Mouse (Mus musculus) cortical plate, adult 2 months (tissue): Measurements from ENCODE around the gene Calhm3. TPM values are rescaled to one million over a fixed set of nuclear protein-coding genes. Genes with fewer than 3 reads are reported as not detected.
A peak's percentile ranks its signal among the peaks of the same experiment; 100 is the strongest.
"Not testable (repeated sequence)": the region's sequence is repeated elsewhere in the genome, so short reads cannot be mapped to it uniquely, and the experiment has no call there.

Experiments used
- H3K27ac ChIP-seq: fragments of 200-500 bp; 2 replicates; pipeline ENCODE4 v1.5.1; 2012; ENCODE audit warnings: low read length, control low read depth, inconsistent platforms; ENCODE audit not compliant: insufficient read depth
- H3K4me1 ChIP-seq: fragments of 200-500 bp; 2 replicates; pipeline ENCODE4 v1.6.1; 2011; ENCODE audit warnings: low read length; ENCODE audit not compliant: control insufficient read depth, insufficient read depth
- H3K4me3 ChIP-seq: fragments of 200-500 bp; 2 replicates; pipeline ENCODE4 v1.5.1; 2011; ENCODE audit warnings: mild to moderate bottlenecking, low read length, control low read depth; ENCODE audit not compliant: insufficient read depth
- CTCF ChIP-seq: fragments of 200-500 bp; IDR thresholded peaks from 2 replicates; pipeline ENCODE4 v1.5.1; 2011; ENCODE audit warnings: mild to moderate bottlenecking, control low read depth, low read length; ENCODE audit not compliant: insufficient read depth; ENCODE audit errors: extremely low read depth
- POLR2A ChIP-seq: fragments of 200-500 bp; IDR thresholded peaks from 2 replicates; pipeline ENCODE4 v1.6.1; 2011; ENCODE audit warnings: mild to moderate bottlenecking, low read length, control low read depth; ENCODE audit not compliant: insufficient read depth; ENCODE audit errors: extremely low read depth
- polyA plus RNA-seq: library from polyadenylated mRNA; depleted of rRNA; stranded (reverse); fragments of >200 nt; gene quantifications from 2 replicates; pipeline ENCODE4 v1.2.3, GENCODE M21; 2012

Gene Calhm3
- polyA plus RNA-seq, 1 experiment, result 0.10 TPM

DNA sequence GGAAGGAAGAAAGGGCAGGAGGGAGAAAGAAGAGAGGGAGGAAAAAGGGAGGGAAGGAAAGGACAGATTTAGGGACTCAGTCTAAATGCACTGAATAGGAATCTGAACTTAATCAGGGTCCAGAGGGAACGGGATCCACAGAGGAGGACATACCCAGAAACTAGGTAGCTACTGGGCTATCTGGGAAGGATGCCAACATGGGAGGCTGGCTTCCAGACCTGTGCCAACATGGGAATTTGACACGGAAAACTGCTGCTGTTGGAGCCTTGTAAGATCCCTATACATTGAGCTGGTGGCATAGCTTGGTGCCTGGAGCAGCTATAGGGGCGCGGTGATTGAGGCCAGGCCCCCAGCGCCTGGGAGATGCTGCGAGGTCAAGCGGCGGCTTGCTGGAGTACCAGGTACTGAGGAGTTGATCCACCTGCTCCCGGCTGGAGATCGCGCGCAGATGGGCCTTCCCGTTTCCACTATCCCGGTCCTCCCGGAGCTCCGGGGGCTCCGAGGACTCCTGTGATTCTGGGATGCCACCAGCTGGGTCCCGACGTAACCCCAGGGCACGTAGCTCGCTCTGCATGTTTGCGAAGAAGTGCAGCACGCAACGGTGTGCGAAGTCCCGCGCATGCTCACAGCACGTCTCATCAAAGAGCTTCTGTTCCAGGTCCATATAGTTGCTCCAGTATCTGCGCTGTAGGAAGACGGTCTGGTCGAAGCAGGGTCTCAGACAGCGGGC is 6.1 kb downstream of the Calhm3 start:
- TF ChIP-seq POLR2A (peak; percentile 53; the same call in 1 of the 2 replicates), CTCF (no peak)
- no peaks in the 10 kb centered on the region for H3K4me1 ChIP-seq
- H3K27ac ChIP-seq, result no peak overlapping the region
- H3K4me3 ChIP-seq, result peak overlapping the region; percentile 4

DNA sequence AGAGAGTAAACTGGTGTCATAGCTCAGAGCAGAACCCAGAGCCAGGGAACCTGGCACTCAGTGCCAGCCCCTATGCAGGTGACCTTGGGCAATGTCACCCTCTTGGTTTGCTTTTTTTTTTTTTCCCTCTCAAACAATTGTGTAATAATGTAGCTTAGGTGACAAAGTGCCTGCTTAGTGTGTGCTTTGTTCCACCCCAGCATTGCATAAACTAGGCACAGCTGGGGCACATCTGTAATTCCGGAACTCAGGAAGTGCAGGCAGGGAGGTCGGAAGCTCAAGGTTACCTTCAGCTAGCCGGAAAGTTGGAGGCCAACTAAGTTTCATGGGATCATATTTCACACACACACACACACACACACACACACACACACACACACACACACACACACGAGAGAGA is 7.7 kb downstream of the Calhm3 start:
- Histone ChIP-seq H3K4me3 (no peak overlapping the region), H3K27ac (no peak overlapping the region), H3K4me1 (no peaks in the 10 kb centered on the region)
- no peak for TF ChIP-seq CTCF
- TF ChIP-seq POLR2A, result no peak

DNA sequence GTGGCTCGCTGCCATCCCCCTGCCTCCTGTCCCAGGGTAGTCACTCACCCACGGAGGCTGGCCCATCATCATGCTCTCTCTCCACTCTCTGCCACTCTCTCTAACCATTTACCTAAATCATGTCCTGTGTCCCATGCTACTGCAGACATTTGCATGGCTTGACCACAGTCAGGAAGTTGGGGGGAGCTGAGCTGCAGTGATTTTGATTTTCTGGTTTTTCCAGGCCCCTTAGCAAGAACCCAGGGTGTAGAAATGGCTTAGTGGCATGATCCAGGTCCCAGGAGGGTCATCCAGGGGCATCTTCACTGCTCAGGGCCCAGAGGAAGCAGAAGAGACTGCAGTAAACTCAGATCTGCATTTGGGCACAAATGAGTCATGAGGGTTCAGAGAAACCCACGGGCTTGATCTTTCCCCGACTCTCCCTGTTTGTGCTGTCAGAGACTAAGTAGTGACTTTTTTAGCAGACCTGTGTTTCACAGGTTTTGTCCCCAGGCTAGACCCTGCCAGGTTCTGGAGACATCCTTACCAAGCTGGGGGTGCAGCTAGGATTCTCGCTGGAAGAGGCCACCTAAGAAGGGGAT is 9.2 kb downstream of the Calhm3 start:
- Histone ChIP-seq H3K4me1 (no peaks in the 10 kb centered on the region), H3K4me3 (no peak overlapping the region), H3K27ac (no peak overlapping the region)
- TF ChIP-seq POLR2A, result no peak

DNA sequence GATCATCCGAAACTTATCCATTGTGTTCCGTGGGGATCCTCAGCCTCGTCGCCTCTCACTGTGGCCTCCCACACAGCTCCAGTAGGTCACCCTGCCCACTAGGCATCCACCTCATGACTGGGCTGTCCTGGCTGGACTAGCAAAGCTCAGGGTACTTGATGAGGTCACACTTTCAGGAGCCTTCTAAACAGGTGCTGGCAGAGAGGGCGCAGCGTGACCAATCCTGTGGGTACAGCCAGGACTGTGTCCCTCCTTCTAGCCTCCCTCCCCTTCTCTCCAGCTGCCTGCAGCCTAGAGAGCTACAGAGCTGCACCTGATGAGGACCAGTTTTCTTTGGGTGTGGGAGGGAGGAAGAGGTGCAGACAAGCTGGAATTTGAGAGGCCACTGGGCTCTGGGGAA is 13.4 kb downstream of the Calhm3 start, which contains the start of gene Calhm1:
Gene Calhm1, minus strand, starts transcription at position 101 of the 400 bp plus-strand sequence.
- Histone ChIP-seq H3K27ac (no peak within 1 kb of the TSS), H3K4me1 (0 out of 2 replicates have a peak, but pooled peaks cover 3% of the 10 kb centered on the region), H3K4me3 (no peak within 1 kb of the TSS)
- TF ChIP-seq POLR2A (no peak), CTCF (no peak)

DNA sequence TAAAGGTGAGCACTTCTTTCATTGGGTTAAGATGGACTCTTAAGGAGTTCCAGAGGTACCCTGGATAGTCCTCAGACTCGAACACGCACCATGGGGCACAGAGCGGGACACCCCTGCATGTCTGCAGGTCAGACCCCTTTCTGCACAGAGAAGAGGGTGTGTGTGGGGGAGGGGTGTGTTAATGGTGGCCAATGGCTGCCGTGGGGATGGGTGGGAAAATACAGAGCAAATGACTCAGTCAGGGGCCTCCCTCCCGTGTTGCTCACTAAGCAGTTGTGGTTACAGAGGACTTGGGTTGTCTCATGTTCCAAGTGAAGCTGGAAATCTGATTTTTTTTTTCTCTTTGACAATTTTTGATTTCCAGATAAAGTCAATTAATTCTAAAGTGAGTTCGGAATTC is 15.1 kb downstream of the Calhm3 start:
- Histone ChIP-seq H3K27ac (no peak overlapping the region), H3K4me1 (0 out of 2 replicates have a peak, but pooled peaks cover 3% of the 10 kb centered on the region)
- TF ChIP-seq CTCF (no peak), POLR2A (no peak)

DNA sequence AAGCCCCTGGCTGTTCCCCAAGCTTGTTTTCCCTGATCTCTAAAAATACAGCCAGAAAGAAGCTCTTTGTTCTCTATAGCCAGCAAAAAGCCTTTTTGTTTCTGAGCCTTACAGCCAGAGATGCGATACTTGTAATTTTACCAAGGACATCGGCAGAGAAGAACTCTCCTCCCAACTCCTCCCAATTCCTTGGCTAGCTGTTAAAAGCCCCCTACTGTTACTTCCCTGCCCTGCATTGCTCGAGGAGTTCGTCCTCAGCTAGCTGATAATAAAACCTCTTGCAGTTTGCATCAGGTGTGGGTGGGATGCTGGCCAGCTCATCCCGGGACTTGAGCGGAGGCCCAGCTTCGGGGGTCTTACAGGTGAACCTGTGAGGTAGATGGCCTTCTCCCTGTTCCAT is 18.0 kb downstream of the Calhm3 start:
- not testable (repeated sequence) for H3K27ac ChIP-seq, H3K4me3 ChIP-seq, H3K4me1 ChIP-seq

More for the DNA sequence above, 15.1 kb downstream of the Calhm3 start:
- no peak overlapping the region for H3K4me3 ChIP-seq

DNA sequence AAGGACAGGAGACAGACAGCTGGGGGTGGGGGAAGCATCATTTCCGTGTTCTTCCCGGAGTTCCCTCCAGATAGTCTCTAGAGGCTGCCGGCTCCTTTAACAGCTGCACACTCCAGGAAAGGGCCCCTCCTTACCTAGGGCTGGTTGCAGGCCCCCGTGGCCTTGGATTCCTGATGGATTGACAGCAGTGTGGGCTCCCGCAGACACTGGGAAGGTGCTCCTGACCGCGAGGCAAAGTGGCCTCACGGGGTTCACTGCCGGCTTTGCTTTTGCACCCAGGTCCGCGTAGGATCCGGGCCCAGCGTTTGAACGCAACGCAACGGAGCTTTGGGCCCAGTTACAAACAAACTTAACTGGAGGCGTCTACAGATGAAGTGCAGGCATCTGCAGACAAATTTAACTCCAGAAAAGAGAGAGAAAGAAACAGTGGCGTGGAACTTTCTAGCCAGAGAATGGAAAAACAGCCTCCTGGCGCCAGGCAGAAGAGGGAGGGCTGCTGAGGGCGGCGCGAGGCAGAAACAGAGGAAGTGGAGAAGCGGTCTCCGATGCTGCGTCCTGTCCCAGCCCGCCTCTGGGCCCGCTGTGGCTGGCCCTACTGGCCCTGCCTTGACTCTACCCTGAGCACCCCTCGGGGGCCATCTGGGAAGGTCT is 19.7 kb downstream of the Calhm3 start, which contains the start of gene Calhm2:
Gene Calhm2, minus strand, starts transcription at position 524 of the 651 bp plus-strand sequence.
- peaks cover 6% of the 10 kb centered on the region; the same call in 1 of the 2 replicates for H3K4me1 ChIP-seq
- peak within 1 kb of the TSS; percentile 52 for H3K4me3 ChIP-seq
- TF ChIP-seq POLR2A (no peak), CTCF (no peak)
- H3K27ac ChIP-seq, result peak within 1 kb of the TSS; percentile 87

DNA sequence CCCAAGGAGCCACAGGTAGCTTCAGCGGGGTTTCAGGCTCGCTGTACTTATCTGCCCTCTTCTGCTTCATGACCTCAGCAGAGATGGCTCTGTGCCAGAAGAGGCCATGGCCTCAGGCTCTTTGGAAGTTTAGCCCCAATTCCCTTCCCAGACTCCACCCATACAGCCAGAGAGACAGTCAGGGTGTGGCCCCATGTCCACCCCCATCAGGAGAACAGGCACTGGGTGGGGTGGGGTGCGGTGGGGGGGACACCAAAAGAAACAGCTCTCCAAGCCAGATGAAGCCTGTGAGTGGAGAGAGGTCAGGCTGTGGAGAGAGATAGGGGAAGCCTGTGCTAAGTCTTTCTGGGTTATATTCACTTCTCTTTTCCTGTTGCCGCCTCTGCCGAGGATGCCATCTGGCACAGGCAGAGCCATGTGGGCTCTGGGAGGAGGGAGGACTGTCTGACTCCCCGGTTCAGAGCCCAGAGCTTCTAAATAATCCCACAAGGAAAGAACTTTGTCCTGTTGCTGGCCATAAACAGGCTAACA is 20.4 kb downstream of the Calhm3 start:
- TF ChIP-seq POLR2A (0 out of 2 replicates have a peak, but pooled peaks have one; percentile 21), CTCF (no peak)
- Histone ChIP-seq H3K4me1 (peaks cover 6% of the 10 kb centered on the region; the same call in 1 of the 2 replicates), H3K4me3 (peak overlapping the region; percentile 52), H3K27ac (peak overlapping the region; percentile 87)

DNA sequence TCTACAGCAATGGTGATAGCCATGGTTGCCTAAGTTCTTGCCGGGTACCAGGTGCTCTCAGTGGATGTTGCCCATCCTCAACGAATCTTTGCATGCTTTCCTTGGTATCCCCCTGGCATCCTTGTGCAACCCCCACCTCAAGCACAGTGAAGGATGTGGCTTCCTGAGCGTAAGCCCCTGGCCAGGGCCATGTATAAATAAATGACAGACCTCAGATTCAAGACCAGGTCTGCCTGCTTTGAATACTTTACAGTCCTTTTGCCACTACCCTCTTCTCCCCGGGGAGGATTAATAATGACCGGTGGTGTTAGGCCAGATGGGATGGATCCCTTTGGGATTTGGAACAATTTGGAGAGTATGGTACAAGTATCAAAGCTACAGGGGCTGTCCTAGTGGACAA is 21.4 kb downstream of the Calhm3 start:
- Histone ChIP-seq H3K4me1 (peaks cover 6% of the 10 kb centered on the region; the same call in 1 of the 2 replicates), H3K27ac (no peak overlapping the region), H3K4me3 (no peak overlapping the region)
- TF ChIP-seq POLR2A (no peak), CTCF (no peak)
